Mouse (Mus musculus) heart, adult 2 months (tissue): ENCODE results near the gene Edn3.

ENCODE experiments used
- CTCF ChIP-seq: fragments of 200-600 bp; IDR thresholded peaks from 2 replicates; pipeline ENCODE4 v1.8.1; 2022; ENCODE audit warnings: antibody characterized with exemption, mild to moderate bottlenecking, moderate library complexity
- EP300 ChIP-seq: fragments of 200-500 bp; IDR thresholded peaks from 2 replicates; pipeline ENCODE4 v1.6.1; 2011; ENCODE audit warnings: low read depth, low read length, control low read depth; ENCODE audit not compliant: insufficient read depth
- POLR2A ChIP-seq: fragments of 200-500 bp; IDR thresholded peaks from 2 replicates; pipeline ENCODE4 v1.6.1; 2011; ENCODE audit warnings: mild to moderate bottlenecking, low read depth, low read length, control low read depth; ENCODE audit not compliant: insufficient read depth

DNA sequence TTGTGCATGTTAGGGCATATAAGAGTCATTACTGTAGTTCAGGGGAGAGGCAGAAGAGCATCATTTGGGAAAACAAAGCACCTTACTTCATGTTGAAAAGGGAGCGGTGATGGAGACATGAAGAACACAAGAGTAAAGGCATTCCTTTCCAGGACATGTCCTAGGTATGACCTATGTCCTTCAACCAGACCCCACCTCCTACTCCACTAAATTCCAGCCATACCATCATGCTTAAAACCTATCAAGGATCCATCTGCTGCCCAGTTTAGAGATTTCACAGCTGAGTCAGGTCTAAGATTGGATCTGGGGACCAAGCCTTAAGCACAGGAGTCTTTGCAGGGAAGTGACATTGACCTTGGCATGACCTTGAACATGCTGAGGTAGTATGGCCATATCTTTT is 25.1 kb upstream of the Edn3 start:
- TF ChIP-seq POLR2A (no peak), EP300 (no peak), CTCF (no peak)
